Mouse (Mus musculus) midbrain, embryonic 15.5 days (tissue): ENCODE measurements at regions not wholly inside any gene's neighbourhood (a gene's known extent, or its start where the extent isn't known, plus 50 kb on each side); places are given as distances from the start of the nearest gene placed in this dataset.

Experiments
- ATAC-seq: fragments of 200-750 bp; cut with Nextera tagmentation; replicated peaks from 2 replicates; pipeline ENCODE4 v1.8.0; 2017; ENCODE audit warnings: moderate TSS enrichment
- H3K27ac ChIP-seq: fragments of 300-500 bp; sonication (generic); 2 replicates; pipeline ENCODE4 v1.5.1; 2015; ENCODE audit warnings: mild to moderate bottlenecking, inconsistent platforms
- H3K27me3 ChIP-seq: fragments of 300-500 bp; sonication (generic); replicated peaks from 2 replicates; pipeline ENCODE4 v1.6.1; 2015; ENCODE audit warnings: inconsistent platforms
- H3K36me3 ChIP-seq: fragments of 300-500 bp; sonication (generic); replicated peaks from 2 replicates; pipeline ENCODE4 v1.6.1; 2015; ENCODE audit warnings: inconsistent platforms
- H3K4me1 ChIP-seq: fragments of 300-500 bp; sonication (generic); 2 replicates; pipeline ENCODE4 v1.6.1; 2015; ENCODE audit warnings: inconsistent platforms
- H3K4me2 ChIP-seq: fragments of 300-500 bp; sonication (generic); 2 replicates; pipeline ENCODE4 v1.6.1; 2015; ENCODE audit warnings: inconsistent platforms, mild to moderate bottlenecking, moderate library complexity
- H3K4me3 ChIP-seq: fragments of 300-500 bp; sonication (generic); 2 replicates; pipeline ENCODE4 v1.5.1; 2015; ENCODE audit warnings: mild to moderate bottlenecking, inconsistent platforms
- H3K9ac ChIP-seq: fragments of 300-500 bp; sonication (generic); 2 replicates; pipeline ENCODE4 v1.6.1; 2015; ENCODE audit warnings: mild to moderate bottlenecking, inconsistent platforms
- H3K9me3 ChIP-seq: fragments of 300-500 bp; sonication (generic); 2 replicates; pipeline ENCODE4 v1.6.1; 2016; ENCODE audit warnings: inconsistent platforms
- WGBS: fragments of 180-500 bp; shearing (Covaris S2); methylation state at CpG from one replicate; pipeline ENCODE4 v1.1.7; 2015; ENCODE audit warnings: mixed read lengths; 5-methylcytosine and 5-hydroxymethylcytosine counted together

- H3K36me3 ChIP-seq: no peaks in the 10 kb centered on the region
- H3K4me1 ChIP-seq: no peaks in the 10 kb centered on the region
- H3K27me3 ChIP-seq: no peaks in the 10 kb centered on the region
- no peak overlapping the region for H3K9ac ChIP-seq
- no peak overlapping the region for H3K27ac ChIP-seq
- no peak overlapping the region for H3K4me2 ChIP-seq
- H3K9me3 ChIP-seq: no peaks in the 10 kb centered on the region
- ATAC-seq: no peak
- 16% methylated on average over 1 of the region's 1 CpGs for WGBS
- H3K4me3 ChIP-seq: no peak overlapping the region
Measured at GRCm38 (mm10) chr3:124986930-124987329, 406.0 kb upstream of the 1700003H04Rik start.

GRCm38 (mm10) chr3:124986515-124986914 is 405.6 kb upstream of the 1700003H04Rik start:
- no peak overlapping the region for H3K27ac ChIP-seq
- WGBS: 35% methylated on average over 3 of the region's 3 CpGs
- H3K27me3 ChIP-seq: no peaks in the 10 kb centered on the region
- no peak overlapping the region for H3K4me3 ChIP-seq
- ATAC-seq: peak; percentile 58
- H3K9ac ChIP-seq: no peak overlapping the region
- no peaks in the 10 kb centered on the region for H3K9me3 ChIP-seq
- H3K4me1 ChIP-seq: no peaks in the 10 kb centered on the region
- H3K4me2 ChIP-seq: no peak overlapping the region
- H3K36me3 ChIP-seq: no peaks in the 10 kb centered on the region

GRCm38 (mm10) chr3:124985428-124985827 is 404.5 kb upstream of the 1700003H04Rik start:
- no peak overlapping the region for H3K4me2 ChIP-seq
- H3K9ac ChIP-seq: no peak overlapping the region
- no peaks in the 10 kb centered on the region for H3K36me3 ChIP-seq
- 66% methylated on average over 5 of the region's 5 CpGs for WGBS
- no peaks in the 10 kb centered on the region for H3K9me3 ChIP-seq
- no peak overlapping the region for H3K27ac ChIP-seq
- no peaks in the 10 kb centered on the region for H3K4me1 ChIP-seq
- no peak; the same call in 1 of the 2 replicates for ATAC-seq
- H3K4me3 ChIP-seq: no peak overlapping the region
- H3K27me3 ChIP-seq: no peaks in the 10 kb centered on the region

- WGBS: 48% methylated on average over 2 of the region's 2 CpGs
- peaks cover 6% of the 10 kb centered on the region for H3K4me1 ChIP-seq
- no peaks in the 10 kb centered on the region for H3K9me3 ChIP-seq
- no peak overlapping the region for H3K9ac ChIP-seq
- H3K4me2 ChIP-seq: no peak overlapping the region
- ATAC-seq: no peak
- no peaks in the 10 kb centered on the region for H3K36me3 ChIP-seq
- H3K4me3 ChIP-seq: no peak overlapping the region
- H3K27me3 ChIP-seq: no peaks in the 10 kb centered on the region
- no peak overlapping the region for H3K27ac ChIP-seq
Measured at GRCm38 (mm10) chr3:124935147-124935849, 354.4 kb upstream of the 1700003H04Rik start.

GRCm38 (mm10) chr3:124932655-124933054 is 351.8 kb upstream of the 1700003H04Rik start:
- no peaks in the 10 kb centered on the region for H3K27me3 ChIP-seq
- no peaks in the 10 kb centered on the region for H3K9me3 ChIP-seq
- no peak overlapping the region for H3K4me2 ChIP-seq
- no peak for ATAC-seq
- peaks cover 6% of the 10 kb centered on the region for H3K4me1 ChIP-seq
- H3K4me3 ChIP-seq: no peak overlapping the region
- H3K36me3 ChIP-seq: no peaks in the 10 kb centered on the region
- WGBS: 92% methylated on average over 1 of the region's 1 CpGs
- H3K9ac ChIP-seq: no peak overlapping the region
- H3K27ac ChIP-seq: no peak overlapping the region

GRCm38 (mm10) chr3:124930773-124931607 is 350.1 kb upstream of the 1700003H04Rik start:
- Histone ChIP-seq H3K4me3 (peak overlapping the region; percentile 14), H3K4me1 (peaks cover 6% of the 10 kb centered on the region), H3K27ac (peak overlapping the region; percentile 53; the same call in 1 of the 2 replicates), H3K4me2 (peak overlapping the region; percentile 33), H3K27me3 (no peaks in the 10 kb centered on the region), H3K9me3 (no peaks in the 10 kb centered on the region), H3K36me3 (no peaks in the 10 kb centered on the region), H3K9ac (no peak overlapping the region)
- ATAC-seq: peak; percentile 88
- WGBS: 27% methylated on average over 15 of the region's 15 CpGs

GRCm38 (mm10) chr3:124908925-124909324 is 328.0 kb upstream of the 1700003H04Rik start:
- Histone ChIP-seq H3K27ac (no peak overlapping the region), H3K27me3 (no peaks in the 10 kb centered on the region), H3K36me3 (no peaks in the 10 kb centered on the region), H3K4me3 (no peak overlapping the region), H3K9ac (no peak overlapping the region), H3K9me3 (no peaks in the 10 kb centered on the region), H3K4me1 (no peaks in the 10 kb centered on the region), H3K4me2 (no peak overlapping the region)
- ATAC-seq: no peak
- WGBS: 67% methylated on average over 4 of the region's 4 CpGs
